Mouse (Mus musculus) heart, embryonic 13.5 days (tissue): ENCODE data around the gene Hspa12a. TPM values are rescaled to one million over a fixed set of nuclear protein-coding genes. Genes with fewer than 3 reads are reported as not detected.

Experiments
- ATAC-seq: fragments of 200-750 bp; cut with Nextera tagmentation; 2 replicates; pipeline ENCODE4 v1.8.0; 2017; ENCODE audit warnings: moderate TSS enrichment; ENCODE audit not compliant: insufficient number of reproducible peaks, low FRiP score, low TSS enrichment; ENCODE audit errors: extremely low read depth
- H3K27ac ChIP-seq: fragments of 300-500 bp; sonication (generic); replicated peaks from 2 replicates; pipeline ENCODE4 v1.5.1; 2015; ENCODE audit warnings: moderate library complexity, mild to moderate bottlenecking, inconsistent platforms
- H3K27me3 ChIP-seq: fragments of 300-500 bp; sonication (generic); replicated peaks from 2 replicates; pipeline ENCODE4 v1.6.1; 2015; ENCODE audit warnings: mild to moderate bottlenecking, inconsistent platforms
- H3K36me3 ChIP-seq: fragments of 300-500 bp; sonication (generic); 2 replicates; pipeline ENCODE4 v1.6.1; 2015; ENCODE audit warnings: mild to moderate bottlenecking, inconsistent platforms
- H3K4me1 ChIP-seq: fragments of 300-500 bp; sonication (generic); 2 replicates; pipeline ENCODE4 v1.6.1; 2015; ENCODE audit warnings: inconsistent platforms
- H3K4me2 ChIP-seq: fragments of 300-500 bp; sonication (generic); 2 replicates; pipeline ENCODE4 v1.6.1; 2015; ENCODE audit warnings: inconsistent platforms, mild to moderate bottlenecking, moderate library complexity
- H3K4me3 ChIP-seq: fragments of 300-500 bp; sonication (generic); 2 replicates; pipeline ENCODE4 v1.5.1; 2015; ENCODE audit warnings: moderate library complexity, mild to moderate bottlenecking, inconsistent platforms
- H3K9ac ChIP-seq: fragments of 300-500 bp; sonication (generic); 2 replicates; pipeline ENCODE4 v1.6.1; 2015; ENCODE audit warnings: inconsistent platforms, mild to moderate bottlenecking, moderate library complexity
- H3K9me3 ChIP-seq: fragments of 300-500 bp; sonication (generic); 2 replicates; pipeline ENCODE4 v1.6.1; 2016; ENCODE audit warnings: inconsistent platforms
- WGBS: fragments of 180-500 bp; shearing (Covaris S2); methylation state at CpG from one replicate; pipeline ENCODE4 v1.1.7; 2015; ENCODE audit warnings: mixed read lengths; 5-methylcytosine and 5-hydroxymethylcytosine counted together
- polyA plus RNA-seq: library from polyadenylated mRNA; unstranded; fragments of >200 nt; fragmentation: Nextera tagmentation; extraction: Ambion mirVana; gene quantifications from 2 replicates; pipeline ENCODE4 v1.2.1, GENCODE M21; 2015

Hspa12a gene
- polyA plus RNA-seq, 1 experiment from 2014 or later: 9.0 TPM

- Histone ChIP-seq H3K36me3 (no peaks in the 10 kb centered on the region), H3K4me3 (no peak overlapping the region), H3K4me2 (no peak overlapping the region), H3K27me3 (no peaks in the 10 kb centered on the region), H3K27ac (no peak overlapping the region), H3K9ac (no peak overlapping the region), H3K4me1 (peaks cover 25% of the 10 kb centered on the region), H3K9me3 (no peaks in the 10 kb centered on the region)
- WGBS: 66% methylated on average over 13 of the region's 13 CpGs
- no peak for ATAC-seq
These were observed 109.7 kb downstream of the Hspa12a start for GRCm38 (mm10) chr19:58833639-58834180.

- Histone ChIP-seq H3K9me3 (no peaks in the 10 kb centered on the region), H3K4me2 (no peak overlapping the region), H3K36me3 (no peaks in the 10 kb centered on the region), H3K27ac (no peak overlapping the region), H3K27me3 (no peaks in the 10 kb centered on the region), H3K9ac (no peak overlapping the region), H3K4me3 (no peak overlapping the region), H3K4me1 (peaks cover 21% of the 10 kb centered on the region)
- 72% methylated on average over 2 of the region's 2 CpGs for whole genome bisulfite sequencing
- no peak for ATAC-seq
These were observed 110.5 kb downstream of the Hspa12a start for GRCm38 (mm10) chr19:58832988-58833387.

- no peaks in the 10 kb centered on the region for H3K27me3 ChIP-seq
- no peaks in the 10 kb centered on the region for H3K36me3 ChIP-seq
- H3K27ac ChIP-seq: no peak overlapping the region
- WGBS: 87% methylated on average over 9 of the region's 9 CpGs
- H3K9ac ChIP-seq: no peak overlapping the region
- H3K9me3 ChIP-seq: no peaks in the 10 kb centered on the region
- H3K4me1 ChIP-seq: peaks cover 13% of the 10 kb centered on the region
- H3K4me3 ChIP-seq: no peak overlapping the region
- no peak overlapping the region for H3K4me2 ChIP-seq
- ATAC-seq: no peak
These were observed 112.1 kb downstream of the Hspa12a start for GRCm38 (mm10) chr19:58831280-58831922.

GRCm38 (mm10) chr19:58830182-58830581 lies 113.3 kb downstream of the Hspa12a start:
- Histone ChIP-seq H3K27me3 (no peaks in the 10 kb centered on the region), H3K4me3 (no peak overlapping the region), H3K27ac (no peak overlapping the region), H3K36me3 (peaks cover 2% of the 10 kb centered on the region; the same call in 1 of the 2 replicates), H3K4me1 (peaks cover 8% of the 10 kb centered on the region; the same call in 1 of the 2 replicates), H3K9me3 (no peaks in the 10 kb centered on the region), H3K4me2 (no peak overlapping the region), H3K9ac (no peak overlapping the region)
- 85% methylated on average over 7 of the region's 7 CpGs for WGBS
- ATAC-seq: no peak

DNA sequence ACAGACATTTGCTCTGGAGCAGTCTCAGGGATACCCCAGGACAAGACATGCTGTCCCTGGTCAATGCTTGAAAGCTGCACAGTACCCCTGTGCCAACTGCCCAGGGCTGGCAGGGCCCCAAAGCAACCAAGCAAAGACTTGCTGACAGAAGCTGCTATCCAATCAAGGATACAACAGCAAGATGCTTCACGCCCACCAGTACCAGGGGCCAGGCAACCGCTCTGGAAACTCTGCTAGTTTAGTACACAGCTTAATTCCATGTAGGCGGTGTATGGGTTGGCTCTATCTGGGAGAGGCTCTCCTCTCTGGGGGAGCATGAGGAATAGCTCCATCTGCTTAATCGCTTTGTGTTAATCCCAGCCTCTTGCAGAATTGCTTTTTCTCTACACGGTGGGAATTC lies 113.9 kb downstream of the Hspa12a start:
- no peak overlapping the region for H3K4me3 ChIP-seq
- H3K9me3 ChIP-seq: no peaks in the 10 kb centered on the region; the same call in 1 of the 2 replicates
- peaks cover 10% of the 10 kb centered on the region for H3K4me1 ChIP-seq
- H3K27ac ChIP-seq: no peak overlapping the region
- no peak overlapping the region for H3K4me2 ChIP-seq
- peaks cover 8% of the 10 kb centered on the region for H3K36me3 ChIP-seq
- WGBS: 76% methylated on average over 5 of the region's 5 CpGs
- no peaks in the 10 kb centered on the region for H3K27me3 ChIP-seq
- H3K9ac ChIP-seq: no peak overlapping the region
- no peak for ATAC-seq

DNA sequence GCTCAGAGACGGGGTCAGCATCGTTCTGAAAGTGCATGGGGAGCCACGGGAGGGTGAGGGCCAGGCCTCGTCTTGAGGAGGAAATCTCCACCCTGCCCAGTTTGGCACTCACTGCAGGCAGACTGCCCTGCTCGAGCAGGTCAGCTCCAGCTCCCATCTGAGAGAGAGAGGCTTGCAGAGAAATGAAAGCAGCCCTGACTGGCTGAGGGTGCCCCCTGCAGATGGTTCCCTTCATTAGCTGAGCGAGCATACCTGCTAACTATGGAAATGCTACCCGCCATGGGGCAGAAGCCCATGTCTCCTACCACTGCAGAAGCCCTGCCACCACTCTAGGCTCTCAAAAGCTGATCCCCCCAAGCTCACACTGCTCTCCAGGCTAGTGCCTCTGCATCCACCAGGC lies 115.8 kb downstream of the Hspa12a start:
- Histone ChIP-seq H3K9ac (no peak overlapping the region), H3K4me3 (no peak overlapping the region), H3K27me3 (no peaks in the 10 kb centered on the region), H3K9me3 (no peaks in the 10 kb centered on the region; the same call in 1 of the 2 replicates), H3K4me1 (peaks cover 22% of the 10 kb centered on the region), H3K4me2 (no peak overlapping the region), H3K36me3 (peaks cover 10% of the 10 kb centered on the region), H3K27ac (no peak overlapping the region)
- no peak for ATAC-seq
- 47% methylated on average over 7 of the region's 7 CpGs for WGBS

GRCm38 (mm10) chr19:58824316-58824715 lies 119.1 kb downstream of the Hspa12a start:
- Histone ChIP-seq H3K27me3 (no peaks in the 10 kb centered on the region), H3K27ac (peak overlapping the region; percentile 99), H3K36me3 (peaks cover 15% of the 10 kb centered on the region), H3K4me1 (peaks cover 39% of the 10 kb centered on the region), H3K4me2 (no peak overlapping the region), H3K9me3 (no peaks in the 10 kb centered on the region; the same call in 1 of the 2 replicates), H3K4me3 (no peak overlapping the region), H3K9ac (no peak overlapping the region)
- no peak for ATAC-seq
- WGBS: 21% methylated on average over 1 of the region's 1 CpGs

DNA sequence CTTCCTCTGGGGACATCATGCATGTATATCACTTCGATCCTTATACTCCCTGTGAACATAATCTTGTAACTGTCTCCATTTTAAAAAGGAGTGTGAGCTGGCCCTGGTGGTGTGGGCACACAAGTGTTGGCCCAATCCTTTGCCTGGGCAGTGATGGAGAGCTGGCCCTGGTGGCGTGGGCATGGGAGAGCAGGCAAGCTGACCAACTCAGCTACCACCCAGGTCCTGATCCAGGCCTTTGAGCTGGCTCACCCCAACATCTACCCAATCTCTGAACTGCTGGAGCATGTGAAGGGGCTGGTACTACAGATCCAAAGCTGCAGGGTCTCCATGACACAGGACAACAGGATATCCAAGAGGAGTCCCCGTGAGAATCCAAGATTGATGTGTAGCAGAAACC lies 120.2 kb downstream of the Hspa12a start:
- Histone ChIP-seq H3K36me3 (peaks cover 15% of the 10 kb centered on the region), H3K27ac (peak overlapping the region; percentile 99), H3K27me3 (no peaks in the 10 kb centered on the region), H3K9me3 (no peaks in the 10 kb centered on the region; the same call in 1 of the 2 replicates), H3K4me1 (peaks cover 48% of the 10 kb centered on the region), H3K9ac (no peak overlapping the region), H3K4me2 (no peak overlapping the region), H3K4me3 (no peak overlapping the region)
- WGBS: 78% methylated on average over 3 of the region's 3 CpGs
- no peak for ATAC-seq

DNA sequence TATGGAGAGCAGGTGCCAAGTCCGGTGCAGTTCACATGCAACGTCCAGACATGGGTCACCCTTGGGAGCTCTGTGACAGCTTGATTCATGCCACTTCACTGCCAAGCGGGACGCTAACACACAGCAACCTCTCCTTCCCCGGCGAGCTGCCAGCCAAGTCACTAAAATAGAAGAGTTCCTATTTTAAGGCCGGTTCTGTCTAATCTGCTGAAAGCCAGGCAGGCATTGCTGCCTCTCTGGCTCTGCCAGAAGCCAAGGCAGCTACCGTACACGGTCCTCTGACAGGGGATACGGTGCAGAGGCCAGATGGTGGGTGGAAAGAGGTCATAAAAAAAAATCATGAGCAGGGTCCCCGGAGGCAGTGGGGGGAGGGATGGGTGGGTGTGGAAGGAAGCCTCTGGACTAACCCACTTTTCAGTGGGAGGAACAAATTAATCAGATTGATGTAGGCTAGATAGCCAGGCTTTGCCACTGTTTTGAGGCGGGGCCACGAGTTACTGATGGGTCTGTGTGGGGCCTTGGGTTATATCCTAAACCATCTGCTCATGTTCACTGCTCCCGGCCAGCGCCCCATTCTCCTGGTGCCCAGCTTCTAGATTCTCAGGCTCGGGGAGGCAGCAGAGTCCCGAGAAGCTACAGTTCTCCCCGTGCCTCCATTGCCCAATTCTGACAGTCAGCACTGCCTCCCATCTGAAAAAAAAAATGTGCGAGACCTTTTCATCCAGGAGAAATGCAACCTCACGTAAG lies 120.8 kb downstream of the Hspa12a start:
- H3K9me3 ChIP-seq: no peaks in the 10 kb centered on the region; the same call in 1 of the 2 replicates
- peak overlapping the region; percentile 99 for H3K27ac ChIP-seq
- H3K9ac ChIP-seq: peak overlapping the region; percentile 75
- no peaks in the 10 kb centered on the region for H3K27me3 ChIP-seq
- ATAC-seq: peak; percentile 14; the same call in 1 of the 2 replicates
- no peak overlapping the region for H3K4me3 ChIP-seq
- H3K4me1 ChIP-seq: peaks cover 48% of the 10 kb centered on the region
- peaks cover 15% of the 10 kb centered on the region for H3K36me3 ChIP-seq
- peak overlapping the region; percentile 48 for H3K4me2 ChIP-seq
- WGBS: 54% methylated on average over 20 of the region's 20 CpGs

GRCm38 (mm10) chr19:58818571-58819415 lies 124.7 kb downstream of the Hspa12a start:
- no peaks in the 10 kb centered on the region for H3K9me3 ChIP-seq
- WGBS: 39% methylated on average over 14 of the region's 14 CpGs
- H3K36me3 ChIP-seq: 0 out of 2 replicates have a peak, but pooled peaks cover 5% of the 10 kb centered on the region
- H3K9ac ChIP-seq: peak overlapping the region; percentile 52; the same call in 1 of the 2 replicates
- H3K27me3 ChIP-seq: no peaks in the 10 kb centered on the region
- peak overlapping the region; percentile 38 for H3K4me2 ChIP-seq
- ATAC-seq: 0 out of 2 replicates have a peak, but pooled peaks have one; percentile 25
- peak overlapping the region; percentile 89 for H3K27ac ChIP-seq
- no peak overlapping the region for H3K4me3 ChIP-seq
- H3K4me1 ChIP-seq: peaks cover 49% of the 10 kb centered on the region

GRCm38 (mm10) chr19:58817398-58817797 lies 126.1 kb downstream of the Hspa12a start:
- Histone ChIP-seq H3K36me3 (0 out of 2 replicates have a peak, but pooled peaks cover 5% of the 10 kb centered on the region), H3K4me1 (peaks cover 41% of the 10 kb centered on the region), H3K9ac (no peak overlapping the region), H3K27me3 (no peaks in the 10 kb centered on the region), H3K9me3 (no peaks in the 10 kb centered on the region), H3K27ac (no peak overlapping the region), H3K4me2 (no peak overlapping the region), H3K4me3 (no peak overlapping the region)
- no peak for ATAC-seq
- 82% methylated on average over 11 of the region's 11 CpGs for WGBS
